Mouse (Mus musculus): ENCODE measurements around the gene Casz1. TPM values are rescaled to one million over a fixed set of nuclear protein-coding genes. Genes with fewer than 3 reads are reported as not detected.

Casz1 gene
- polyA plus RNA-seq (2016; fragmentation: Nextera tagmentation; extraction: Ambion mirVana) = 15.9 and 26.3 TPM in 2 replicates

DNA sequence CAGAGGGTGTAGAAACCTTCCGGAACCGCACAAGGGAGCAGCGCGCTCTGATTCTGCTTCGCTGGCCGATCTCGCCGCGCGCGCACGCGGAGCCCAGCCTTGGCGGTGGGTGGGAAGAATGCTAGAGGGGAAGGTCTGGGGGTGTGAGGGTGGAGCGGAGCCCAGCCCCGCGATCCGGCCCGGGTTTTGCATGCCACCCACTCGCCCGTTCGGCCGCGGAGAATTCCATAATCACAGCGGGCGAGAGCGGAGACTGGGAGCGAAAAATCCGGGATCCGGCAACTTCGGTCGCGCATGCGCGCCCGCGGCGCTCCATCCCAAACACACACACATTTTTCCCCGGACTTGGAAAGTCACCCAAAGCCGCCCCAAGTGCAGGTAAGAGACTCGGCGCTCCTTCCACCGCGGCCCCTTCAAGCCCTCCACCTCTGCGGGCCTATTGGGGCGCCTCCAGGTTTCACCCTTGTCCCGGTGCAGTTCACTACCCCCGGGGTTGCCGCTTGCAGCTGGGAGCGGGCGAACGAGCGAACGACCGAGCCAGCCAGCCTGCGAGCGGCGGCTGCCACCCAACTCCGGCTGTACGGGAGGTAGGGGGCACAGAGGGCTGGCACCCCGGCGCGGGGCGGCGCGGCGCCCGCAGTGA is at the start of gene Casz1:
Gene Casz1, plus strand, starts transcription at position 293 of the 643 bp plus-strand sequence.
- Histone ChIP-seq H3K27ac (peak within 1 kb of the TSS; percentile 90), H3K27me3 (ENCODE audit: insufficient read depth, poor library complexity, severe bottlenecking) (peaks cover 55% of the 10 kb centered on the region), H3K4me3 (peak within 1 kb of the TSS; percentile 92), H3K9me3 (no peaks in the 10 kb centered on the region), H3K36me3 (no peaks in the 10 kb centered on the region), H3K4me1 (peaks cover 53% of the 10 kb centered on the region)
- DNase-seq (ENCODE audit: low spot score) = peak; percentile 95
- WGBS = under 1% methylated on average over 68 of the region's 68 CpGs

- no peak for DNase-seq (ENCODE audit: low spot score)
Observed at GRCm38 (mm10) chr4:148758863-148759262, 45.4 kb upstream of the Casz1 start.

GRCm38 (mm10) chr4:148760152-148760551 is 44.1 kb upstream of the Casz1 start:
- DNase-seq (ENCODE audit: low spot score) = no peak
- H3K9me3 ChIP-seq = no peaks in the 10 kb centered on the region
- H3K4me1 ChIP-seq = no peaks in the 10 kb centered on the region; the same call in 1 of the 2 replicates
- 0 out of 2 replicates have a peak, but pooled peaks cover 3% of the 10 kb centered on the region for H3K27me3 ChIP-seq (ENCODE audit: insufficient read depth, poor library complexity, severe bottlenecking)
- WGBS = 83% methylated on average over 7 of the region's 7 CpGs
- no peak overlapping the region for H3K27ac ChIP-seq
- no peak overlapping the region for H3K4me3 ChIP-seq
- H3K36me3 ChIP-seq = no peaks in the 10 kb centered on the region

More at GRCm38 (mm10) chr4:148758863-148759262, 45.4 kb upstream of the Casz1 start:
- WGBS = 57% methylated on average over 4 of the region's 4 CpGs
- H3K9me3 ChIP-seq = no peaks in the 10 kb centered on the region
- H3K36me3 ChIP-seq = no peaks in the 10 kb centered on the region
- H3K27me3 ChIP-seq (ENCODE audit: insufficient read depth, poor library complexity, severe bottlenecking) = 0 out of 2 replicates have a peak, but pooled peaks cover 3% of the 10 kb centered on the region
- H3K4me1 ChIP-seq = peaks cover 7% of the 10 kb centered on the region
- H3K4me3 ChIP-seq = no peak overlapping the region
- H3K27ac ChIP-seq = no peak overlapping the region

DNA sequence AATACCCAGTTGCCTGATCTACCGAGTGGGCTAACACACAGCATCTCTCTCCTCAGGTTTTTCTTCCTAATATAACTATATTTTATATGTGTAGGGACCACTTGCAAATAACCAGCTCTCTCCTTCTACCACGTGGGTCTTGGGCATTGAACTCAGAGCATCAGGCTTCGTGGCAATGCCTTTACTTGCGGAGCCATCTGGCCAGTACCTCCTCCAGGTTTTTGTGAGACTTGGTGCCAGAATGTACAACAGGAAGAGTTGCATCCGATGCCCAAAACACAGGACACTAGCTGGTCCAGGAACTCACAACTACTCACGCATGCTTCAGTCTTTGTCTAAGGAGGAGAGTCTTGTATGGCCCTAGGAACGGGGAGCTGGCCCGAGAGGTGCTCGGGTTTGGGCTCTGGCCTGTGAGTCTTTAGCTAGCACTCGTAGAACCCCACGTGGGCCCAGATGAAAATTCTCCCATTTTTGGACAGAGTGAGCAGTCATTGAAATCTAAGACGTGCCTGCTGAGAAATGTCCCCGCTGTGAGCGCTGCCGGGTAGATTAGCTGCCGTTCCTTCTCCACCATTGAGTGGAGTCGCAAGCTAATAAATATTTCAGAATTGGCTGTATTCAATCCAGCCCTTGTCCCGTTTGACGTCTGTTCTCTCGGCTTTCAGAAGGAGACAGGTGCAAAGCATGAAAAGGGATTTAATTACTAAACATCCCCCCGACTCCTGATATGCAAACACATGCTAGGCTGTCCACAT is 38.0 kb upstream of the Casz1 start:
- WGBS = 83% methylated on average over 21 of the region's 21 CpGs
- H3K36me3 ChIP-seq = no peaks in the 10 kb centered on the region
- no peak overlapping the region for H3K4me3 ChIP-seq
- H3K27me3 ChIP-seq (ENCODE audit: insufficient read depth, poor library complexity, severe bottlenecking) = peaks cover 21% of the 10 kb centered on the region
- H3K27ac ChIP-seq = no peak overlapping the region
- H3K4me1 ChIP-seq = peaks cover 40% of the 10 kb centered on the region
- no peaks in the 10 kb centered on the region for H3K9me3 ChIP-seq
- no peak for DNase-seq (ENCODE audit: low spot score)

GRCm38 (mm10) chr4:148767655-148768305 is 36.4 kb upstream of the Casz1 start:
- Histone ChIP-seq H3K27me3 (ENCODE audit: insufficient read depth, poor library complexity, severe bottlenecking) (peaks cover 37% of the 10 kb centered on the region), H3K27ac (no peak overlapping the region), H3K4me1 (peaks cover 53% of the 10 kb centered on the region), H3K9me3 (no peaks in the 10 kb centered on the region), H3K36me3 (no peaks in the 10 kb centered on the region), H3K4me3 (no peak overlapping the region)
- 45% methylated on average over 8 of the region's 8 CpGs for WGBS
- DNase-seq (ENCODE audit: low spot score) = no peak

DNA sequence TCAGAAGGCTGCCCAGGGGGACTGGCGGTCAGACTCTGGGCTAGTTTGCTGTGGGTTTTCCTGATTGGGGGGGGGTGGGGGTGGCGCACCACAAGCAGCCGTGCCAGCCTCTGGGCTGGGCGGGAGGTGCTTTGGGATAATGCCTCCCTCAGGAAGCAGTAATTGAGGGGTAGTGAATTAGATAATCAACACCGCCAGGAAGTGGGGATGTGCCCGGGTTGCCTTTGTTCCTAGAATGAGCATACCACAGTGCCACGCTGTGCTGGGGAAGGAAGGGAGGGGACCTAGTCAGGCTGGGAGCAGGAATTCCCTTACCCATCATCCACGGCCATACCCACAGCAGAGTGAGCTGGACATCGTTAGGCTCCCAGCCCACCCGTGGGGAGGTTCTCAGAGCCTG is 35.6 kb upstream of the Casz1 start:
- no peaks in the 10 kb centered on the region for H3K36me3 ChIP-seq
- H3K27ac ChIP-seq = no peak overlapping the region; the same call in 1 of the 2 replicates
- H3K27me3 ChIP-seq (ENCODE audit: insufficient read depth, poor library complexity, severe bottlenecking) = peaks cover 43% of the 10 kb centered on the region
- no peak for DNase-seq (ENCODE audit: low spot score)
- 77% methylated on average over 10 of the region's 10 CpGs for WGBS
- H3K4me3 ChIP-seq = no peak overlapping the region
- H3K4me1 ChIP-seq = peaks cover 57% of the 10 kb centered on the region
- H3K9me3 ChIP-seq = no peaks in the 10 kb centered on the region

DNA sequence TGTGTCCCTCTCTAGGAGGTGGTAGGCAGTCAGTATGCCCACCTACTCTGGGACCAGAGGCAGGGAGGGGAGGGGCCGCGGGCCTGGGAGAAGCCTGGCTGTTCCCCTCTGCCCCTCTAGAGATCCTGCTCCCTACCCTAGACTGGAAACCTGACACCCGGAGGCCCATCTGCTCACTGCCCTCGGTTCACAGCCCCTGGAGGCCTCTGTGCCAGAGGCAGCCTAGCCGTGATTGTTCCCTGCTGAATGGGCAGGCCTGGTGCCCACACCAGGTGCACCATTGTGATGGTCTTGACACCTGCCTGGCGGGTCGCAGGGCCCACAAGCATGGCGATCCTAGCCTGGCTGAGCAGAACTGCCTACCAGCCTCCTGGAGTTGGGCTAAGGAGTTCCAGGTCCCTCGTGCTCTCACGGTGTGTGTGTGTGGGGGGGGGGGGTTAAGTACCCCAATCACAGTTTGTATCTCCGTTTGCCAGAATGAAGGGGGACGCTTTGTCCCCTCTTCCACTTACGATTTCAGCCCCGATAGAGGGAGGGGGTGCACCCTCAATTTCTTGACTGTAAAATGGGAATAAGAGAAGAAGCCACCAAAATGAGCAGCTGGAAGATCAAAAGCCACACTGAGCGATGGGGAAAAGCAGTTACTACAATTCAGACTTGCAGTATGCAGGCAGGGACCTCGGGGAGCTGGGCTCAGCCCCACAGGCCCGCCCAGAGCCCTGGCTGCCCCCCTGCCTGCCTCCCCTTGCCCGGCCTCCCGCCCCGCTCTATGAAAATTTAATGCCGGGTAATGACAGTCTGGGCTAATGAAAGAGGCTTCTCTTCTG is 33.4 kb upstream of the Casz1 start:
- Histone ChIP-seq H3K36me3 (no peaks in the 10 kb centered on the region), H3K27ac (peak overlapping the region; percentile 69), H3K4me3 (peak overlapping the region; percentile 44), H3K4me1 (peaks cover 72% of the 10 kb centered on the region), H3K27me3 (ENCODE audit: insufficient read depth, poor library complexity, severe bottlenecking) (peaks cover 53% of the 10 kb centered on the region), H3K9me3 (no peaks in the 10 kb centered on the region)
- no peak for DNase-seq (ENCODE audit: low spot score)
- 11% methylated on average over 21 of the region's 21 CpGs for WGBS

DNA sequence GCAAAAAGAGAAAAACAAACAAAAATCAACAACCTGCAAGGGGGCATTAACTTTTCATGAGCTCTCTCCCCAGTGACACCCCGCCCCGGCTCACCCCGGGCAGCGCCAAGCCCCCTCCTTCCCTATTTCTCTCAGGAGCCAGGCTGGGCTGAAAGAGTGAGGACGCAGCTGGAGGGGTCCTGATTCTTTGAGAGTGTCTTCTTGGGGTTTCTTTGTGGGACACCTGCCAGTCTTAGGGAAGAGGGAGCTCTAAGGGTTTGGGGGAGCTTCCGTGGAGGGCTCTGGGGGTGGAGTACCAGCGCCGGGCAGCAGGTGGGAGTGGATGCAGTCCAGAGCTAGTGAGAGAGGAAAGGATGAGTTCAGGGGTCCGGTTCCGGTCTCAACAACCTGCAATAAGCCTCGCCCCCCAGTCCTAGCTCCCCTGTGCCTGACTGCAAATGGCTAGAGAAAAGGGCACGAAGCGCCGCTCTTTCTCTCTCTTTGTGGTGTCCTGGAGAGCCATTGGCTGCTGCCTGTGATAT is 32.8 kb upstream of the Casz1 start:
- no peaks in the 10 kb centered on the region for H3K9me3 ChIP-seq
- H3K4me3 ChIP-seq = peak overlapping the region; percentile 44
- H3K27ac ChIP-seq = peak overlapping the region; percentile 69; the same call in 1 of the 2 replicates
- 8% methylated on average over 14 of the region's 14 CpGs for WGBS
- H3K36me3 ChIP-seq = no peaks in the 10 kb centered on the region
- peaks cover 58% of the 10 kb centered on the region for H3K27me3 ChIP-seq (ENCODE audit: insufficient read depth, poor library complexity, severe bottlenecking)
- no peak for DNase-seq (ENCODE audit: low spot score)
- peaks cover 76% of the 10 kb centered on the region for H3K4me1 ChIP-seq

GRCm38 (mm10) chr4:148772658-148773057 is 31.6 kb upstream of the Casz1 start:
- H3K9me3 ChIP-seq = no peaks in the 10 kb centered on the region
- H3K4me3 ChIP-seq = no peak overlapping the region
- no peaks in the 10 kb centered on the region for H3K36me3 ChIP-seq
- 45% methylated on average over 6 of the region's 6 CpGs for WGBS
- H3K27ac ChIP-seq = no peak overlapping the region
- H3K27me3 ChIP-seq (ENCODE audit: insufficient read depth, poor library complexity, severe bottlenecking) = peaks cover 64% of the 10 kb centered on the region
- H3K4me1 ChIP-seq = peaks cover 75% of the 10 kb centered on the region
- DNase-seq (ENCODE audit: low spot score) = no peak

DNA sequence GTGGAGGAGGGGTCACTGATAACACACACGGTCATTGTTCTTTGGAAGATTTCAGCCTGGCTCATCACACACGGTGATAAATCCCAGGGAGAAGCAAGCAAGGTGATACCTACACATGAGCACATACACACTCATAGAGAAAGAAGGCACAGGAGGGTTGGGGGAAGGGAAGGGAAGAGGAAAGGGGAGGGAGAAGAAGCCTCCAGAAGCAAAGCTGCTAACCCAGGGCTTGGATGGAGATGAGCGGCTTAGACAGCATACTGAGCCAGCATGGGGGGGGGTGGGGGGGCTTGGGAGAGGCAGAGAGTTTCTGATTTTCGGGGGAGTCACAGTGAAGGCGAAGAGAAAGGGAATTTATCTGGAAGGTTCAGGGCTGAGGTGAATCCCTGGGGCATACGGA is 30.2 kb upstream of the Casz1 start:
- Histone ChIP-seq H3K9me3 (no peaks in the 10 kb centered on the region), H3K36me3 (no peaks in the 10 kb centered on the region), H3K4me1 (peaks cover 68% of the 10 kb centered on the region), H3K4me3 (no peak overlapping the region), H3K27ac (no peak overlapping the region), H3K27me3 (ENCODE audit: insufficient read depth, poor library complexity, severe bottlenecking) (peaks cover 72% of the 10 kb centered on the region)
- 75% methylated on average over 6 of the region's 6 CpGs for WGBS
- no peak for DNase-seq (ENCODE audit: low spot score)

GRCm38 (mm10) chr4:148775476-148776269 is 28.6 kb upstream of the Casz1 start:
- Histone ChIP-seq H3K27ac (peak overlapping the region; percentile 13; the same call in 1 of the 2 replicates), H3K4me3 (no peak overlapping the region), H3K9me3 (no peaks in the 10 kb centered on the region), H3K27me3 (ENCODE audit: insufficient read depth, poor library complexity, severe bottlenecking) (peaks cover 67% of the 10 kb centered on the region), H3K4me1 (peaks cover 68% of the 10 kb centered on the region), H3K36me3 (no peaks in the 10 kb centered on the region)
- no peak for DNase-seq (ENCODE audit: low spot score)
- WGBS = 64% methylated on average over 10 of the region's 10 CpGs
